In the genomic region with DNA sequence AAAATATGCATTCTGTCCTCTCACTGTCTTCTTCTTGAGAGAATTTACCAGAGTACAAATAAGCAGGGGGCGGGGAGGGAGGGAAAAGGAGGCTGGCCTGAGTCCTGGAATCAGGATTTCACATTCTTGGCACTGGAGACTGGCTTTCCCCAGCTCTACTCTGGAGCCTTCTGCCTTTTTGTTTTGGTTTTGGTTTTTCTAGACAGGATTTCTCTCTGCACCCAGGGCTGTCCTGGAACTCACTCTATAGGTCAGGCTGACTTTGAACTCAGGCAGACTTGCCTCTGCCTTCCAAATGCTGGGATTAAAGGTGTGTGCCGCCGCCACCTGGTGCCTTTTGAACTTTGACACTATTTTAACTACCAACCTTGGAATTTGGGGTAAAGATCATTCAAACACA, we compare ENCODE assay signal across 12 mouse cellular contexts. TPM values are rescaled to one million over a fixed set of nuclear protein-coding genes. Genes with fewer than 3 reads are reported as not detected.
DNase-seq lines count a peak whose midpoint lies in the region; ATAC-seq and TF ChIP-seq lines count a peak whose summit lies in the region.
"Had no signal": no experiment of that assay in that cellular context is flagged by ENCODE, and none has a peak within 500 bp of the region (broad histone marks: within the 10 kb centered on the region; RNA-seq: fewer than 3 reads in every experiment).

No protein-coding gene starts in this region.

- peaks cover 8% of the 10 kb centered on the region for H3K4me1 ChIP-seq in liver, adult 2 months (ENCODE audit: control insufficient read depth, insufficient read depth, low read length)

- H3K36me3 ChIP-seq in liver, adult 2 months (ENCODE audit: control insufficient read depth, insufficient read depth, low read length): no peaks in the 10 kb centered on the region

- H3K27me3 ChIP-seq in liver, adult 2 months (ENCODE audit: control insufficient read depth, insufficient read depth, low read length): no peaks in the 10 kb centered on the region

- no peak for ATAC-seq in erythroblast, adult 5-6 weeks (replicated peaks; ENCODE audit: low FRiP score, poor library complexity, severe bottlenecking)
- ATAC-seq: intestine, postnatal 0 days had no signal

- H3K4me3 ChIP-seq in gastrocnemius, adult 2 months: peak overlapping the region; percentile 47
- no peak overlapping the region for H3K4me3 ChIP-seq in liver, adult 2 months (ENCODE audit: insufficient read depth, low read depth, low read length)
- H3K4me3 ChIP-seq: forebrain, embryonic 10.5 days; myocyte had no signal

- TF ChIP-seq CTCF in gastrocnemius, adult 2 months (IDR thresholded peaks at IDR 0.05): no peak
- no peak for TF ChIP-seq CTCF in liver, adult 2 months (IDR thresholded peaks at IDR 0.05; ENCODE audit: low read depth, low read length)

- no peak overlapping the region for H3K9ac ChIP-seq in liver, adult 2 months (ENCODE audit: low read depth, low read length)

- peak; percentile 47 for DNase-seq in gastrocnemius, adult 2 months
- no peak for DNase-seq in gastrocnemius, postnatal 10 days
- DNase-seq in liver, adult 2 months (ENCODE audit: extremely low read depth, low read depth, low spot score): peak; percentile 87
- DNase-seq in liver (no peak), adipocyte (ENCODE audit: low spot score) (peak; percentile 88)
- peak; percentile 44 for DNase-seq in kidney, postnatal 14 days
- DNase-seq in yolk sac, embryonic 10.5 days (ENCODE audit: low spot score): no peak
- DNase-seq: right cerebral cortex, adult 18-20 months had no signal

- 31% methylated on average over 3 of the region's 3 CpGs for WGBS in liver, adult 2 months

- TF ChIP-seq POLR2A in liver, adult 2 months (IDR thresholded peaks at IDR 0.05; ENCODE audit: extremely low read depth, insufficient read depth, low read length): no peak

- intact Hi-C loops in gastrocnemius, adult 2 months (cut with DNase I): no loop called here

- no peaks in the 10 kb centered on the region for H3K79me2 ChIP-seq in liver, adult 2 months (ENCODE audit: control insufficient read depth, insufficient read depth, low read length)

- peak overlapping the region; percentile 61 for H3K27ac ChIP-seq in gastrocnemius, adult 2 months
- H3K27ac ChIP-seq in liver, adult 2 months (replicated peaks; ENCODE audit: insufficient read depth, low read depth, low read length): 0 out of 2 replicates have a peak overlapping the region, but pooled peaks have one; percentile 11
- H3K27ac ChIP-seq: forebrain, embryonic 10.5 days had no signal

RNA-seq across cellular contexts. Expression of a gene that starts 48.1 kb away (rescaled TPM):
- 10 to 100 TPM; 25.2 to 26.0 TPM for total RNA-seq in gastrocnemius, adult 2 months (2021)
- total RNA-seq in gastrocnemius, postnatal 10 days (2021): 10 to 100 TPM; 23.5 to 26.4 TPM
- total RNA-seq in liver, adult 2 months (2014; rRNA removed): 19.1 and 25.2 TPM in 2 replicates
- 8.7 and 9.7 TPM in 2 replicates for polyA plus RNA-seq in liver, adult 2 months (2012; rRNA removed)
- total RNA-seq in erythroblast, adult 5-6 weeks (2015; ENCODE audit: low replicate concordance): 18.0 and 23.2 TPM in 2 replicates
- total RNA-seq in erythroblast, adult 5-6 weeks (2017; ENCODE audit: low replicate concordance): 22.9 and 23.3 TPM in 2 replicates

Comparison
In these comparisons a context has a peak if more than half of its experiments do, and no peak if none do; other contexts are left out.
1. DNase-seq: peak in gastrocnemius, adult 2 months (single experiment), liver, adult 2 months (single experiment), adipocyte (single experiment) and kidney, postnatal 14 days (single experiment); none in gastrocnemius, postnatal 10 days (single experiment), liver (single experiment) and yolk sac, embryonic 10.5 days (single experiment).